Mouse (Mus musculus): ENCODE results near the gene Olfr154. TPM values are rescaled to one million over a fixed set of nuclear protein-coding genes. Genes with fewer than 3 reads are reported as not detected.
"Not testable (repeated sequence)": the region's sequence is repeated elsewhere in the genome, so short reads cannot be mapped to it uniquely, and the experiment has no call there.

Gene Olfr154
- total RNA-seq (2022), result not detected

DNA sequence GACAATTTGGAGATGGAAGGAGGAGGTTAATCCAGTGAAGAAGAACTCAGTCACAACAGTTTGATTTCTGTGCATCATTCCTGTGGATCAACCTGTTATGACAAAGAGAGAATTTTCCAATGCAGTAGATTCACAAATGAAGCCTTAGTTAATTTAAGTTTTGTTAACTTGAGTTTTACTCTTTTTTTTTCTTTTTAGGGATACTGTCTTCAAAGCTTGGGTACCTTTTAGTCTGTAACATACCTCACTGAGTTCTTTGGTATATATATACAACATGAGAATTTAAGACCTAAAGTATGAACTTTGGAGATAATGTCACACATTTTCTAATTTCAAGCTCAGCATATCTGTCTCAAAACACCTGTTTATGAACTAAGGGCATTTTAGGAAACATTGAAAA, at the start of gene Olfr154:
Olfr154 (minus strand) TSS at position 101 of the 400 bp plus-strand sequence.
- DNase-seq, result not testable (repeated sequence)

DNA sequence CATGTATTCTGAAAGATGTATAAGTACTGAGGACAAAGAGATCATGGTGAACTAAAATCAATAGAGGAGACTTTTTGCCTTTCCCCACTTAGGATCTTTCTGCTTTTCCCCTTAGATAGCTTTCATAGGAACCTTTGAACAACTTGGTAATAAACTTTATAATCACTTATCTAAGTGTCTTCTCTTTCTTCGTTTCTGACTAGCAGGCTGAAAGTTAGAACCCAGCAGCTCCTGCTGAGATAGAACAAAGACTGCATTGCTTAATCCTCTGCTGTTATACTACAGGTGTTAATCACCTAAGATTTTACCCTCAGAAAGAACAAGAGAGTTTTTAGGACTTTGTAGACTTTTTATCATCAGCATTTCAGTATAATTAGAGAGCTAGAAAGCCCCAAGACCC, 46.9 kb upstream of the Olfr154 start:
- DNase-seq, result no peak

DNA sequence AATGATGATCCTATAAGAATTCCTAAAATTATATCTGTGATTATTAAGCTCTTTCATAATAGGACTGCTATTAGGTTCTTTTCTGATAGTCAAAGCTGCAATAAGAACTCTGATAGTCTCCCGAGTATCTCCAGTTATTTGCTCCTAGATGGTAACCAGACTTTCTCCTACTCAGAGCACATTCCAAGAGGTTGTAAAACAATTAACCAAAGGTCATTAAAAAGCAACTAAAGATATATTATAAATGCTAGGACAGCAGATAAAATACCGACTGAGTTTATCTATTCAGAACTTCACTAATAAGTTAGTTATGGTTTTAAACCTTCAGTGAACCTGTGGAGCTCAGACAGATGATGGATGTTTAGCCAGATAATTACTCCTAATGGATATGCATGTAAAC, 46.4 kb upstream of the Olfr154 start:
- not testable (repeated sequence) for DNase-seq

DNA sequence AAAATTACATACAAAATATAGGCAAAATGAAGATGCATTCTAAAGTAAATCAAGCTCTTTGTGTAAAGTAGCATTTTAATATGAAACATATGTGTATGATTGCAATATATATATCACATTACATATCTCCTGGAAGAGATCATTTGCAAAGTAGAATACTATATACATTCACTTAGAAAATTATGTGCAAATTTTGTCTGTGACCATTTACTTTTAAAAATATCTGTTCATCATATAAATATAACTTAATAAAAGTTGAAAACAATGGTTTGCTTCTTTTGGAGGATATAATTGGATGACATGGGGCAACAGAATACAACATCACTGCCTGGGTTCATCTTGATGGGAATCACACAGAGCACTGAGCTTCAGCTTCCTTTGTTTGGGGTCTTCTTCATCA, 24.9 kb upstream of the Olfr154 start, which contains the start of gene Olfr1008:
Olfr1008 (plus strand) TSS at position 301 of the 400 bp plus-strand sequence.
- no peak for DNase-seq

DNA sequence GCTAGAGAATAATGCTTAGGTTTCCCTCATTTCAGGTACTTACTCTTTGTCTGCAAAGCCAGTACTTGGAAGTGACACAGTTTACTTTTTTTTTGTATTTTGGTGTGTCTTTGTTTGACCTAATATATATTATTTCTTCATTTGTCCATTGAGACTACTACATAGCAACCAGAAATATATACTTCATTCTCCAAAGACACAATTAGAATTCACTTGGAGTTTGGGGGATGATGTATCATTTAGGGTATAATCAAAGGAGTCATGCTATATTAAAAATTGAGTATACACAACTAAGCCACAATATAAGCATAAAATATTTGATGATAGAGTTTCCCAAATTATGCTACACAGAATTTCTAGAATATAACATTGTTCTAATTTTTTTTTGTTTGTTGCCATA, 14.4 kb upstream of the Olfr154 start, which contains the start of gene Olfr1006:
Olfr1006 (minus strand) TSS at position 101 of the 400 bp plus-strand sequence.
- DNase-seq, result no peak

DNA sequence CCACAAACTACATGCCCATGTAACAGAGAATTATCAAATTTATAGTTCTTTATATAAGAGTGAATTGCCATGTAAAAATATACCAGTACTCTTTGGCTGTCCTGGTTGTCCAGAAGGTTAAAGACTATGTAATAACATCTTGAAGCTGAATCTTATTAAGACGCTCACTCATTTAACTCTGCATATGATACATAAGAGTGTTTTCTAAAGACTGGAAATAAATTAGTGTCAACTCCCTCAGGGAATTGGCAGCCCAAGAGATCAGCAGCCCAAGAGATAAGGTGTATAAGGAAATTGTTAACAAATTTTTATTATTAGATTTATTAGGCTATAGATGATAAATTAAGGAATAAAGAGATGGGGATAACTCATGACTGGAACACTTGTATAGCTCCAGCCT, 13.7 kb downstream of the Olfr154 start, which contains the start of gene Olfr1002:
Olfr1002 (minus strand) TSS at position 101 of the 400 bp plus-strand sequence.
- no peak for DNase-seq

Other genes with a start within 250 kb of the Olfr154 start
- gene Olfr993, start 249.6 kb downstream of the Olfr154 start, total RNA-seq (2022), result not detected
- gene Olfr994, start 228.0 kb downstream of the Olfr154 start, total RNA-seq (2022), result not detected
- not detected for gene Olfr995, start 220.8 kb downstream of the Olfr154 start, total RNA-seq (2022)
- under 1 TPM; 0.26 to 0.66 (median 0.48) TPM for gene 4833423E24Rik, start 145.4 kb downstream of the Olfr154 start, total RNA-seq (2022)
- not detected for gene Olfr996, start 85.2 kb downstream of the Olfr154 start, total RNA-seq (2022)
- gene Olfr998, start 75.5 kb downstream of the Olfr154 start, total RNA-seq (2022), result not detected
- gene Olfr1000, start 52.6 kb downstream of the Olfr154 start, total RNA-seq (2022), result not detected
- not detected for gene Olfr1002, start 13.8 kb downstream of the Olfr154 start, total RNA-seq (2022)
- gene Olfr1006, start 14.3 kb upstream of the Olfr154 start, total RNA-seq (2022), result not detected
- gene Olfr1008, start 25.0 kb upstream of the Olfr154 start, total RNA-seq (2022), result not detected
- under 1 TPM in 3 of 4 experiments, not detected in 1; 0.17 to 0.24 (median 0.22) TPM for gene Olfr1009, start 51.0 kb upstream of the Olfr154 start, total RNA-seq (2022)
- gene Olfr1012, start 98.3 kb upstream of the Olfr154 start, total RNA-seq (2022), result not detected
- not detected for gene Olfr1013, start 102.6 kb upstream of the Olfr154 start, total RNA-seq (2022)
- gene Olfr1014, start 108.3 kb upstream of the Olfr154 start, total RNA-seq (2022), result not detected
- under 1 TPM in 1 of 4 experiments, not detected in 3; 0.46 TPM for gene Olfr1015, start 117.6 kb upstream of the Olfr154 start, total RNA-seq (2022)
- not detected for gene Olfr1016, start 138.1 kb upstream of the Olfr154 start, total RNA-seq (2022)
- gene Olfr1018, start 154.0 kb upstream of the Olfr154 start, total RNA-seq (2022), result not detected
- not detected for gene Olfr1019, start 181.0 kb upstream of the Olfr154 start, total RNA-seq (2022)
- gene Olfr1020, start 182.6 kb upstream of the Olfr154 start, total RNA-seq (2022), result not detected
- gene Olfr1022, start 204.1 kb upstream of the Olfr154 start, total RNA-seq (2022), result not detected
- not detected for gene Olfr1023, start 221.2 kb upstream of the Olfr154 start, total RNA-seq (2022)
- not detected for gene Olfr1024, start 240.6 kb upstream of the Olfr154 start, total RNA-seq (2022)